Mouse (Mus musculus): ENCODE results near the gene Zfp106. TPM values are rescaled to one million over a fixed set of nuclear protein-coding genes. Genes with fewer than 3 reads are reported as not detected.
A peak's percentile ranks its signal among the peaks of the same experiment; 100 is the strongest.

Gene Zfp106
- polyA plus RNA-seq, 1 experiment, result 67.0 TPM

GRCm38 (mm10) chr2:120499971-120500471 is 63.6 kb downstream of the Zfp106 start:
- no peak for TF ChIP-seq POLR2A (IDR thresholded peaks at IDR 0.05; ENCODE audit: low read depth, low read length)
- TF ChIP-seq CTCF (conservative IDR thresholded peaks at IDR 0.05; ENCODE audit: insufficient read depth, insufficient read length, low read depth, low read length), result no peak
- Histone ChIP-seq H3K4me3 (ENCODE audit: insufficient read depth, low read depth, low read length) (no peak overlapping the region), H3K27ac (ENCODE audit: insufficient read depth, low read depth, low read length) (no peak overlapping the region), H3K4me1 (ENCODE audit: control insufficient read depth, insufficient read depth, low read length) (no peaks in the 10 kb centered on the region), H3K36me3 (ENCODE audit: control insufficient read depth, insufficient read depth, low read length) (no peaks in the 10 kb centered on the region), H3K27me3 (replicated peaks; ENCODE audit: control insufficient read depth, insufficient read depth, low read length) (no peaks in the 10 kb centered on the region)
- DNase-seq, result no peak
- 50% methylated on average over 6 of the region's 6 CpGs for WGBS

GRCm38 (mm10) chr2:120496511-120496910 is 67.1 kb downstream of the Zfp106 start:
- 66% methylated on average over 3 of the region's 3 CpGs for WGBS
- Histone ChIP-seq H3K27me3 (replicated peaks; ENCODE audit: control insufficient read depth, insufficient read depth, low read length) (no peaks in the 10 kb centered on the region), H3K27ac (ENCODE audit: insufficient read depth, low read depth, low read length) (no peak overlapping the region), H3K36me3 (ENCODE audit: control insufficient read depth, insufficient read depth, low read length) (no peaks in the 10 kb centered on the region), H3K4me1 (ENCODE audit: control insufficient read depth, insufficient read depth, low read length) (no peaks in the 10 kb centered on the region), H3K4me3 (ENCODE audit: insufficient read depth, low read depth, low read length) (no peak overlapping the region)
- TF ChIP-seq POLR2A (IDR thresholded peaks at IDR 0.05; ENCODE audit: low read depth, low read length) (no peak), CTCF (conservative IDR thresholded peaks at IDR 0.05; ENCODE audit: insufficient read depth, insufficient read length, low read depth, low read length) (no peak)
- DNase-seq, result no peak

GRCm38 (mm10) chr2:120493254-120493653 is 70.4 kb downstream of the Zfp106 start:
- Histone ChIP-seq H3K36me3 (ENCODE audit: control insufficient read depth, insufficient read depth, low read length) (no peaks in the 10 kb centered on the region), H3K27ac (ENCODE audit: insufficient read depth, low read depth, low read length) (no peak overlapping the region), H3K4me3 (ENCODE audit: insufficient read depth, low read depth, low read length) (no peak overlapping the region), H3K4me1 (ENCODE audit: control insufficient read depth, insufficient read depth, low read length) (no peaks in the 10 kb centered on the region), H3K27me3 (replicated peaks; ENCODE audit: control insufficient read depth, insufficient read depth, low read length) (no peaks in the 10 kb centered on the region)
- WGBS, result 34% methylated on average over 4 of the region's 4 CpGs
- no peak for DNase-seq
- TF ChIP-seq POLR2A (IDR thresholded peaks at IDR 0.05; ENCODE audit: low read depth, low read length) (no peak), CTCF (conservative IDR thresholded peaks at IDR 0.05; ENCODE audit: insufficient read depth, insufficient read length, low read depth, low read length) (no peak)

- DNase-seq, result no peak
- TF ChIP-seq CTCF (conservative IDR thresholded peaks at IDR 0.05; ENCODE audit: insufficient read depth, insufficient read length, low read depth, low read length) (no peak), POLR2A (IDR thresholded peaks at IDR 0.05; ENCODE audit: low read depth, low read length) (no peak)
- H3K27ac ChIP-seq (ENCODE audit: insufficient read depth, low read depth, low read length), result no peak overlapping the region
- no peaks in the 10 kb centered on the region for H3K27me3 ChIP-seq (replicated peaks; ENCODE audit: control insufficient read depth, insufficient read depth, low read length)
- no peak overlapping the region for H3K4me3 ChIP-seq (ENCODE audit: insufficient read depth, low read depth, low read length)
- no peaks in the 10 kb centered on the region for H3K36me3 ChIP-seq (ENCODE audit: control insufficient read depth, insufficient read depth, low read length)
- H3K4me1 ChIP-seq (ENCODE audit: control insufficient read depth, insufficient read depth, low read length), result 0 out of 2 replicates have a peak, but pooled peaks cover 3% of the 10 kb centered on the region
- 84% methylated on average over 3 of the region's 3 CpGs for WGBS
These were observed 79.4 kb downstream of the Zfp106 start for GRCm38 (mm10) chr2:120484241-120484640.

GRCm38 (mm10) chr2:120482506-120483389 is 80.9 kb downstream of the Zfp106 start:
- 37% methylated on average over 8 of the region's 8 CpGs for WGBS
- no peak overlapping the region for H3K4me3 ChIP-seq (ENCODE audit: insufficient read depth, low read depth, low read length)
- H3K27me3 ChIP-seq (replicated peaks; ENCODE audit: control insufficient read depth, insufficient read depth, low read length), result no peaks in the 10 kb centered on the region
- TF ChIP-seq POLR2A (IDR thresholded peaks at IDR 0.05; ENCODE audit: low read depth, low read length) (no peak), CTCF (conservative IDR thresholded peaks at IDR 0.05; ENCODE audit: insufficient read depth, insufficient read length, low read depth, low read length) (no peak)
- no peaks in the 10 kb centered on the region for H3K36me3 ChIP-seq (ENCODE audit: control insufficient read depth, insufficient read depth, low read length)
- DNase-seq, result peak; percentile 53
- H3K27ac ChIP-seq (ENCODE audit: insufficient read depth, low read depth, low read length), result 0 out of 2 replicates have a peak overlapping the region, but pooled peaks have one; percentile 27
- H3K4me1 ChIP-seq (ENCODE audit: control insufficient read depth, insufficient read depth, low read length), result 0 out of 2 replicates have a peak, but pooled peaks cover 3% of the 10 kb centered on the region

GRCm38 (mm10) chr2:120481921-120482320 is 81.7 kb downstream of the Zfp106 start:
- H3K36me3 ChIP-seq (ENCODE audit: control insufficient read depth, insufficient read depth, low read length), result no peaks in the 10 kb centered on the region
- no peaks in the 10 kb centered on the region for H3K27me3 ChIP-seq (replicated peaks; ENCODE audit: control insufficient read depth, insufficient read depth, low read length)
- no peak overlapping the region for H3K27ac ChIP-seq (ENCODE audit: insufficient read depth, low read depth, low read length)
- TF ChIP-seq CTCF (conservative IDR thresholded peaks at IDR 0.05; ENCODE audit: insufficient read depth, insufficient read length, low read depth, low read length) (no peak), POLR2A (IDR thresholded peaks at IDR 0.05; ENCODE audit: low read depth, low read length) (no peak)
- H3K4me3 ChIP-seq (ENCODE audit: insufficient read depth, low read depth, low read length), result no peak overlapping the region
- DNase-seq, result no peak
- WGBS, result 62% methylated on average over 8 of the region's 8 CpGs
- 0 out of 2 replicates have a peak, but pooled peaks cover 3% of the 10 kb centered on the region for H3K4me1 ChIP-seq (ENCODE audit: control insufficient read depth, insufficient read depth, low read length)

GRCm38 (mm10) chr2:120478600-120478999 is 85.0 kb downstream of the Zfp106 start:
- H3K4me3 ChIP-seq (ENCODE audit: insufficient read depth, low read depth, low read length), result no peak overlapping the region
- no peaks in the 10 kb centered on the region for H3K36me3 ChIP-seq (ENCODE audit: control insufficient read depth, insufficient read depth, low read length)
- no peaks in the 10 kb centered on the region for H3K27me3 ChIP-seq (replicated peaks; ENCODE audit: control insufficient read depth, insufficient read depth, low read length)
- H3K27ac ChIP-seq (ENCODE audit: insufficient read depth, low read depth, low read length), result no peak overlapping the region
- WGBS, result 44% methylated on average over 3 of the region's 3 CpGs
- TF ChIP-seq POLR2A (IDR thresholded peaks at IDR 0.05; ENCODE audit: low read depth, low read length), result no peak
- peak; percentile 83 for TF ChIP-seq CTCF (conservative IDR thresholded peaks at IDR 0.05; ENCODE audit: insufficient read depth, insufficient read length, low read depth, low read length)
- DNase-seq, result peak; percentile 85
- no peaks in the 10 kb centered on the region for H3K4me1 ChIP-seq (ENCODE audit: control insufficient read depth, insufficient read depth, low read length)

Data from kidney, adult 2 months (tissue).